Mouse (Mus musculus): ENCODE measurements around the gene Slc25a51. TPM values are rescaled to one million over a fixed set of nuclear protein-coding genes. Genes with fewer than 3 reads are reported as not detected.
A peak's percentile ranks its signal among the peaks of the same experiment; 100 is the strongest.
"Not testable (repeated sequence)": the region's sequence is repeated elsewhere in the genome, so short reads cannot be mapped to it uniquely, and the experiment has no call there.

Gene Slc25a51
- total and polyA plus RNA-seq, 3 experiments = 43.8 to 395 (median 47.5) TPM

DNA sequence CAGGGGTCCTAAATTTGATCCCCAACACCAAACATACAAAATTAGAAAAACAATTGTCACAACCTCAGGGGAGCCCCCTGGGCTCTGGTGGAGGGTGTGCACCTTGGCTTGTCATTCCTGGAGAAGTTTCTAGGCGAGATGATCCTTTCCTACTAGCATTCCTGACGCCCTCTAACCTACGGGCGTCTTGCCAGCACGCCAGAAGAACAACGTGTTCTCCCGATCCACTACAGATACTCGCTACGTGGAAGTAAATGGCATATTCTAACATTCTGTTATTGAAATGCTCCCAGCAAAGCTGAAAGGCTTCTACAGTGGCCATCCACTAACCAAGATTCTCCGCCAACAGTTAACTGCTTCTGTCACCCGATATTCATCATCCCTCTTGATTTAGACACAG lies 16.0 kb downstream of the Slc25a51 start:
- no peak for TF ChIP-seq MEF2A (IDR thresholded peaks at IDR 0.05; ENCODE audit: extremely low read depth, insufficient replicate concordance, low read depth, low read length, poor library complexity, severe bottlenecking)
- TF ChIP-seq ZNF384 (IDR thresholded peaks at IDR 0.05; ENCODE audit: low read depth, low read length) = no peak
- no peak for TF ChIP-seq UBTF (IDR thresholded peaks at IDR 0.05; ENCODE audit: borderline replicate concordance, insufficient read depth, low read depth, low read length)
- no peak for TF ChIP-seq ZMIZ1 (IDR thresholded peaks at IDR 0.05; ENCODE audit: low read depth, low read length)
- 0 out of 2 replicates have a peak, but pooled peaks have one; percentile 55 for TF ChIP-seq MAZ (IDR thresholded peaks at IDR 0.05; ENCODE audit: low read depth, low read length)
- TF ChIP-seq MAFK (IDR thresholded peaks at IDR 0.05; ENCODE audit: borderline replicate concordance, low read depth, low read length) = no peak
- TF ChIP-seq E2F4 (IDR thresholded peaks at IDR 0.05; ENCODE audit: borderline replicate concordance, low read depth, low read length) = no peak
- Histone ChIP-seq H3K27ac (ENCODE audit: control insufficient read depth, low read depth, low read length) (no peak overlapping the region), H3K4me3 (ENCODE audit: control insufficient read depth in 1 of 2, insufficient read depth in 1 of 2, low read depth in 2 of 2, low read length in 2 of 2) (peak overlapping the region; percentile 3 to 11; a peak in 2 of 4 replicates), H3K79me2 (ENCODE audit: control insufficient read depth, insufficient read depth, low read length, poor library complexity) (no peaks in the 10 kb centered on the region), H3K4me1 (ENCODE audit: control insufficient read depth in 1 of 2, insufficient read depth in 2 of 2, low read length in 2 of 2) (peaks cover 0 to 16% of the 10 kb centered on the region in 2 experiments; a peak in 2 of 4 replicates), H3K36me3 (ENCODE audit: control insufficient read depth in 1 of 2, insufficient read depth in 2 of 2, low read length in 2 of 2) (peaks cover 0 to 10% of the 10 kb centered on the region in 2 experiments; a peak in 2 of 4 replicates), H3K9ac (ENCODE audit: control insufficient read depth, low read depth, low read length, poor library complexity, severe bottlenecking) (peak overlapping the region; percentile 41), H3K27me3 (ENCODE audit: control insufficient read depth in 1 of 2, insufficient read depth in 2 of 2, low read length in 2 of 2) (no peaks in the 10 kb centered on the region), H3K9me3 (replicated peaks; ENCODE audit: insufficient read depth, low read length) (no peaks in the 10 kb centered on the region)
- DNase-seq (ENCODE audit: low read depth, low spot score) = no peak

DNA sequence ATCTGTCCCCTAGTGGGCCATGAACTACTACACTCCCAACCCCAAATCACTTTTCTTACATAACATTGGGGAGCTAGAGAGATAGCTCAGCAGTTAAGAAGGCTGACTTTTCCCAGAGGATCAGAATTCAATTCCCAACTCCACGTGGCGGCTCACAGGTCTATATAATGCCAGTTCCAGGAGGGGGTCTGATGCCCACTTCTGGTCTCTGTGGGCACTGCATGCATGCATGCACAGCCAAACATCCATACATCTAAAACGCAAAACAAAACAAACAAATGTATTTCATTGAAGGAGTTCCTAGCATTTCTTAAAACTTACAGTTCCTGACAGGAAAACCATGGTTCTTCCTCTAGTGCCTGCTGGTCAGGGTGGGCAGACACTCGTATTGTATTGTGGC lies 16.5 kb downstream of the Slc25a51 start:
- Histone ChIP-seq H3K9me3 (replicated peaks; ENCODE audit: insufficient read depth, low read length) (no peaks in the 10 kb centered on the region), H3K79me2 (ENCODE audit: control insufficient read depth, insufficient read depth, low read length, poor library complexity) (no peaks in the 10 kb centered on the region), H3K27me3 (ENCODE audit: control insufficient read depth in 1 of 2, insufficient read depth in 2 of 2, low read length in 2 of 2) (no peaks in the 10 kb centered on the region), H3K4me1 (ENCODE audit: control insufficient read depth in 1 of 2, insufficient read depth in 2 of 2, low read length in 2 of 2) (peaks cover 0 to 16% of the 10 kb centered on the region in 2 experiments; a peak in 2 of 4 replicates), H3K27ac (ENCODE audit: control insufficient read depth, low read depth, low read length) (no peak overlapping the region), H3K9ac (ENCODE audit: control insufficient read depth, low read depth, low read length, poor library complexity, severe bottlenecking) (no peak overlapping the region), H3K4me3 (ENCODE audit: control insufficient read depth in 1 of 2, insufficient read depth in 1 of 2, low read depth in 2 of 2, low read length in 2 of 2) (no peak overlapping the region), H3K36me3 (ENCODE audit: control insufficient read depth in 1 of 2, insufficient read depth in 2 of 2, low read length in 2 of 2) (peaks cover 0 to 10% of the 10 kb centered on the region in 2 experiments; a peak in 2 of 4 replicates)
- no peak for DNase-seq (ENCODE audit: low read depth, low spot score)
- TF ChIP-seq CTCF (IDR thresholded peaks at IDR 0.05 in 2 of 3, conservative IDR thresholded peaks at IDR 0.05 in 1 of 3; ENCODE audit: control insufficient read depth in 1 of 3, insufficient read depth in 1 of 3, low read depth in 2 of 3, low read length in 3 of 3, poor library complexity in 1 of 3, severe bottlenecking in 1 of 3) = peak; percentile 20 to 27 (median 25); a peak in 5 of 6 replicates
- TF ChIP-seq TCF12 (IDR thresholded peaks at IDR 0.05; ENCODE audit: low read depth, low read length) = no peak

DNA sequence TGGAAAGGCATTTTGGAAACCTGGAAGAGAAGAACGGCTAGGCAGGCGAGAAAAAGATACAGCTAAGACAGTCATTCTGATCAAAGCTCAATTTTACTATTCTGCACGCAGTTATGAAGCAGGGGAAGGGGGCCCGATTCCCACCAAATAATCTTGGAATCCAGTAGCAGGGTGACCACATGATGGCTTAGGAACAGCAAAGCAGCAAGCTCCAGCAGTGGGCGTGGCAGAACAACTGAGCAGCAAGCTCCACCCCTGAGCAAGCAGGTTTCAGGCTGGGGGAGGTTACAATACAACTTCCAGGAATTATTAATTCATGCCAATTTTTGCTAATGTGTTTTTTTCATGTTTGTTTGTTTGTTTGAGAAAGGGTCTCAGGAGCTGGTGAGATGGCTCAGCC lies 21.3 kb downstream of the Slc25a51 start:
- H3K36me3 ChIP-seq (ENCODE audit: control insufficient read depth in 1 of 2, insufficient read depth in 2 of 2, low read length in 2 of 2); H3K9ac ChIP-seq (ENCODE audit: control insufficient read depth, low read depth, low read length, poor library complexity, severe bottlenecking); H3K79me2 ChIP-seq (ENCODE audit: control insufficient read depth, insufficient read depth, low read length, poor library complexity); DNase-seq (ENCODE audit: low read depth, low spot score); H3K9me3 ChIP-seq (replicated peaks; ENCODE audit: insufficient read depth, low read length); H3K27me3 ChIP-seq (ENCODE audit: control insufficient read depth in 1 of 2, insufficient read depth in 2 of 2, low read length in 2 of 2); H3K4me1 ChIP-seq (ENCODE audit: control insufficient read depth in 1 of 2, insufficient read depth in 2 of 2, low read length in 2 of 2); H3K4me3 ChIP-seq (ENCODE audit: control insufficient read depth in 1 of 2, insufficient read depth in 1 of 2, low read depth in 2 of 2, low read length in 2 of 2); H3K27ac ChIP-seq (ENCODE audit: control insufficient read depth, low read depth, low read length): not testable (repeated sequence)

DNA sequence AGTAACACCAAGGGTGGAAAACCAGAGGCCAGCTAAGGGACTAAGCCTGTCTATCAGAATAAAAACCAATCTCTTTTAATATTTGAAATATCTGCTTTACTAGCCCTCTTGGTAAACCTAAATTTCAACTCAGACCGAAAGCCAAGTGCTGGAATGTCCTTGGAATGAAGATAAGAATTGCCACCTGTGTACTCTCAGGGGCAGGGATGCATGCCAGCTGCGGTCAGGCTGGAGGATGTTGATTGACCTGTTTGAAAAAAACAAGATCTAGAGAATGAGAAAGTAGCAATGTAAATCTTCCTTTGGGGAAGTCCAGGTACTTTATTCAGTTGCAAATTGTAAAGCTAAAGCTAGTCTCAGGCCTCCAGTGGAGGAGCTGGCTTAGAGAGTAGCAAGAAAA lies 26.4 kb downstream of the Slc25a51 start:
- not testable (repeated sequence) for H3K4me3 ChIP-seq (ENCODE audit: control insufficient read depth in 1 of 2, insufficient read depth in 1 of 2, low read depth in 2 of 2, low read length in 2 of 2); DNase-seq (ENCODE audit: low read depth, low spot score); H3K9ac ChIP-seq (ENCODE audit: control insufficient read depth, low read depth, low read length, poor library complexity, severe bottlenecking); H3K36me3 ChIP-seq (ENCODE audit: control insufficient read depth in 1 of 2, insufficient read depth in 2 of 2, low read length in 2 of 2); H3K27ac ChIP-seq (ENCODE audit: control insufficient read depth, low read depth, low read length); H3K9me3 ChIP-seq (replicated peaks; ENCODE audit: insufficient read depth, low read length); H3K79me2 ChIP-seq (ENCODE audit: control insufficient read depth, insufficient read depth, low read length, poor library complexity); H3K4me1 ChIP-seq (ENCODE audit: control insufficient read depth in 1 of 2, insufficient read depth in 2 of 2, low read length in 2 of 2); H3K27me3 ChIP-seq (ENCODE audit: control insufficient read depth in 1 of 2, insufficient read depth in 2 of 2, low read length in 2 of 2)

DNA sequence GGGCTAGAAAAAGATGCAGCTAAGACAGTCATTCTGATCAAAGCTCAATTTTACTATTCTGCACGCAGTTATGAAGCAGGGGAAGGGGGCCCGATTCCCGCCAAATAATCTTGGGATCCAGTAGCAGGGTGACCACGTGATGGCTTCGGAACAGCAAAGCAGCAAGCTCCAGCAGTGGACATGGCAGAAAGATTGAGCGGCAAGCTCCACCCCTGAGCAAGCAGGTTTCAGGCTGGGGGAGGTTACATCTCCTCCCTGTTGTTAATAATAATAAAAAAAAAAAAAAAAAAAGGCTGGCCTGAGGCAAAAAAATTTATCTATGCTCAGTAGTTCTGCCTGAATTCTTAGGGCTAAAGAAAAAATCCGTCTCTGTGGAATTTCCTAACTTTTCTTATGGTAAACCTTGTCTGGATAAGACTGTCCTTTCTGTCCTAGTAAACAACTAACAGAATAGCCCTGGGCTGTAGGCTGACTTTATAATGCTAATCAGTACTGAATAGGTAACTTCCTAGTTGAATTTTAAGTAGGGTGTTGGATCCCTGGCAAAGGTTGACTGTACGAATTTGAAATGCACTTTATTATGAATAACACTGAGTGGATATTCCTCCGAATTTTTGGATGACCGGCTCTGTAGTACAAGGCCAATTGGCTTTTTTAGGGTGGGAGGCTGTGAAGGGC lies 27.5 kb downstream of the Slc25a51 start:
- not testable (repeated sequence) for DNase-seq (ENCODE audit: low read depth, low spot score); H3K4me3 ChIP-seq (ENCODE audit: control insufficient read depth in 1 of 2, insufficient read depth in 1 of 2, low read depth in 2 of 2, low read length in 2 of 2); H3K27ac ChIP-seq (ENCODE audit: control insufficient read depth, low read depth, low read length); H3K79me2 ChIP-seq (ENCODE audit: control insufficient read depth, insufficient read depth, low read length, poor library complexity); H3K27me3 ChIP-seq (ENCODE audit: control insufficient read depth in 1 of 2, insufficient read depth in 2 of 2, low read length in 2 of 2); H3K9ac ChIP-seq (ENCODE audit: control insufficient read depth, low read depth, low read length, poor library complexity, severe bottlenecking); H3K36me3 ChIP-seq (ENCODE audit: control insufficient read depth in 1 of 2, insufficient read depth in 2 of 2, low read length in 2 of 2); H3K4me1 ChIP-seq (ENCODE audit: control insufficient read depth in 1 of 2, insufficient read depth in 2 of 2, low read length in 2 of 2); H3K9me3 ChIP-seq (replicated peaks; ENCODE audit: insufficient read depth, low read length)

Data from MEL (cell line).